Mouse (Mus musculus): ENCODE results near the gene Zbtb45.

The Zbtb45 gene

DNA sequence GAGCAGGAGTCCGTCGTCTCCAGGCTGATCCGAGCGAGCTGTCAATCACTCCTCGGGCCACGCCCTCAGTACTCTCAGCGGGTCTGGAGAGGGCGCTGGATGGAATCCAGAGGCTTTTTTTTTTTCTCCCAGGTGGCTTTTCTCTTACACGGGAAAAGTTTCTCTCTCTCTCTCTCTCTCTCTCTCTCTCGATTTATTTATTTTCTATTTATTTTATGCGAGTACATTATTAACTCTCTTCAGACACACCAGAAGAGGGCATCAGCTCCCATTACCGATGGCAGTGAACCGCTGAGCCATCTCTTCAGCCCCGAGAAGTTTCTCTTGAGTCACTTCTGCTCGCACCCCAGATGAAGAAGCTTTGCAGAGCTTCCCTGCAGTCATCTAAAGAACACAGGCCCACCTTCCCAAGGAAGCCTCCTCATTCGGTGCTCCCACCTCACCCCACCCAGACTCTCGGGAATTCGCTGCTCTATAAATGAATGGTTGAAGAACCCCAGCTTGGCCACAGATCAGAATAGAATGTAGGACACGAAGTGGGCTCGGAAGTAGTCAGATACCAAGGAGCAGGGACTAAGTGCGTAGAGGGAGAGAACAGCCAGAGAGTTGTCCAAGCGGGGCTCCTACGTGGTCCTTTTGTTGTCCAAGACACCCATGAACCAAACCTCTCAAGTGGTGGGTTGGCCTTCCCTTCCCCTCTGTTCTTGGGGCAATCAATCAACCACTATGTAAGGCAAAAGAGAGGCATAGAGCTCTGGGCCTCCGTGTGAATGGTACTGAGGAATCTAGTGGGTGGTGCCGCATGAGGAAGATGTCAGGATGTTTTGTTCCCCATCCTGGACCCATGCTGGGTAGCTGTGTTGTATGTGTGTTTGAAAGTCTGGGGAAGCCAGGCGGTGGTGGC, at the start of gene Zbtb45:
Gene Zbtb45 (minus strand): TSS at position 30 of the 904 bp plus-strand sequence.
- DNase-seq (ENCODE audit: low read depth, low spot score) = no peak

DNA sequence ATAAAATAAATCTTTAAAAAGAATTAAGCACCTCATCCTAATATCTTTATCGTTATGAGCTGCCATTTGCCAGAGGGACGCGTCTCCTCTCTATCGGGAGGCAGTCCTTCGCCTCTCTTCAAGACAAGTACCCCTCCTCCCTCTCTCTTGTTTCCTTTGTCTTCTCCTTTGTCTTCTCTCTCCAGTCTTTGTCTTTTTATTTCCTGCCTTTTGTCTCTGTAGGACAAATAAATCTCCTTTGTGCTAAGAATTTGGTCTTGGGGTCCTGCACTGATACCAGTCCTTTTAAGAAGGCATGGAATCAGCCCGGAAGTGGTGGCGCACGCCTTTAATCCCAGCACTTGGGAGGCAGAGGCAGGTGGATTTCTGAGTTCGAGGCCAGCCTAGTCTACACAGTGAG, 49.7 kb upstream of the Zbtb45 start:
- DNase-seq (ENCODE audit: low read depth, low spot score) = no peak

DNA sequence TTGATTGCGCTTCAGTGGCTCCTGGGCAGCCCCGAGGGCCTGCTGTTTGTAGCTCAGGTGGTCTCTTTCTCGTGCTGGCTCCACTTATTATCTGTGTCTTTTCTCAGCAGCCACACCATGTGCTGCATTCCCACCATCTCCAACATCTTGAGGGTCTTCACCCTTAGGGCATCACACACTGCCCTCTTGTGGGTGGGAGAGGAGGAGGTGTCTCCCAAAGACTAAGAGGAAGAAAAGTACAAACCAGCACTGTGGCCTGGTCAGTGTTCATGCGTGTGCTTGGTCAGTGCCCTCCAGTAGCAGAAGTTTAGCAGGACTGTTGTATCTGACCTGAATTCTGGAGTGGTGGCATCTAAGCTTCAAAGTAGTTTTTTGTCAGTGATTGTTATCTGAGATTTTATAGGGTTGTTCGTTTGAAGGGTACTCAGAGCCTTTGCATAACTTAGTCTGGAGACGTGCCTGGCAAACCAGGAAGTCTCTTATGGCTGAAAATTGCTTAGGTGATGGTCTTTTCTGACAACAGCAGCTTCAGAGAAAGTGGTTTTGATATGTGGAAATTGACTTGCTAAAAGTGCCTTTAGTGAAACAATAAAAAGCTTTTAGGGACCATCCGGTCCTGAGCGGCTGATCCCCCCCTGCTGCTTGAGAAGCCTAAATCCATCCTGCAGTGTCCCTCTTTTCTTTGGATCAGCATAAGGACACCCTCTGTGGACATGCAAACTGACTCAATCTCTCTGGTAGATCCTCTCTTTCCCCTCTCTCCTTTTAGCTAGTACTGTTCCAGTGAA, 47.3 kb upstream of the Zbtb45 start:
- no peak for DNase-seq (ENCODE audit: low read depth, low spot score)

DNA sequence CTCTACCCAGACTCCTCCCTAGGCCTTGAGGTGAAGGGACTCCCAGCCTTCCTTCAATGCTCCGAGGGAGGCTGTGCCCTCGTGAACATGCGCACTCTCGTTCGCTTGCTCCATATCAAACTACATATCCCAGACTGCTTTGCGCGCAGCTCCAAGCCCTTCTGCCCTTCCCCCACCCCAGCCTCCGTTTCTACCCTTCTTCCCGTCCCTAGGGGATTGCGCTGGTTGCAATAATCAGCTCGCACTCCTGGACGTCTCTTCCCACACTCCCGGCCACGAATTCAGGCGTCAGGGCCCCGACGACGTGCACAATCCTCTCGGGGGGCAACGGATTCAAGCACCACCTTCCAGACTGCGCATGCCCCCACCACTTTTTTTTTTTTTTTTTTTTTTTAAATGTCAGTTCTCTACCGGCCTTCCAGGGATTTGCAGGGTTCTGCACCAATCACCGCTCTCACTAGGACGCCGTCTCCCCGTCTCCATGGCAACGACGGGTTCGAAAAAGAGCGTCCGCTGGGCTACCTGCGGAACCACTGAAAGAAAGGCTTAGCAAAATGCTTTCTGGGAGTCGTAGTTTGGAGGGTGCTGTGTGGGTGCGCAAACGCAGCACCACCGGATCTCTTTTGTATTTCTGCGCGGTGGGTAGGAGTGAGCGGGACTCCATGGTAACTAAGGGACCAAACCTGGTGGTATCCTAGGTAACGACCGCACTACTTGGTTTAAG, 44.6 kb upstream of the Zbtb45 start, which contains the start of gene Mzf1:
Gene Mzf1 (minus strand): TSS at position 478 of the 724 bp plus-strand sequence.
- DNase-seq (ENCODE audit: low read depth, low spot score) = peak; percentile 98

DNA sequence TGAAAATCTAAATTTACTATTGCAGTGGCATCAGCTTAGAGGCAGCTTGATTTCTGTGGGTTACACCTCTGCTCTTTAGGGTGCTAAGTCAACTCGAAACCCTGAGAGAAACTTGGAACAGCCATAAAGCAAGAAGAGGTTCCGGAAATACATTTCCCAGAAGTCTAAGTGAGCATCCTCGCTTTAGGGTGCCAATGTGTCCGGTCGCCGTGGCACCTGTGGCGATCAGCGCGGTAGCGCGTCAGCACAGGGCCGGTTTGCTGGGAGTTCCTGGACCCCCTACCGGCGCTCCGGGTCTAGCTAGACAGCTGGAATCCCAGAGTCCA, 44.1 kb upstream of the Zbtb45 start:
- no peak for DNase-seq (ENCODE audit: low read depth, low spot score)

DNA sequence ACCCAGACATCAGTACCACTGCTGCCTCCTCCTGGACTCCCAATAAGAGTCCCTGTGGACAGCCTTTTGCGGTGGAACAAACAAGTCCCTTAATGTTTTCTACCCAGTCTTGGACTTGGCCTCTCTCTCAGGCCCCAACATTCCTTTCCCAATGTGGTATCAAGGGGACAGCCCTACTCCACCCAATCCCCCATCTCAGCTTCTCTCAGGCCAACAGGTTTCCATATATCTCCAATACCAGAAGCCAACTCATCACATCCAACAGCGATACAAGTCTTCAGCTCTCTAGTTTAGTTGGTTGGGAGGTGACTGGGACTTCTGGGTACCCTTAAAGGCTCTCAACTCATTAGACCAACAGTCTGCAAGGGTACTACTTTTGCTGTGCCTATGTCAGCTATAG, 43.7 kb upstream of the Zbtb45 start:
- no peak for DNase-seq (ENCODE audit: low read depth, low spot score)

DNA sequence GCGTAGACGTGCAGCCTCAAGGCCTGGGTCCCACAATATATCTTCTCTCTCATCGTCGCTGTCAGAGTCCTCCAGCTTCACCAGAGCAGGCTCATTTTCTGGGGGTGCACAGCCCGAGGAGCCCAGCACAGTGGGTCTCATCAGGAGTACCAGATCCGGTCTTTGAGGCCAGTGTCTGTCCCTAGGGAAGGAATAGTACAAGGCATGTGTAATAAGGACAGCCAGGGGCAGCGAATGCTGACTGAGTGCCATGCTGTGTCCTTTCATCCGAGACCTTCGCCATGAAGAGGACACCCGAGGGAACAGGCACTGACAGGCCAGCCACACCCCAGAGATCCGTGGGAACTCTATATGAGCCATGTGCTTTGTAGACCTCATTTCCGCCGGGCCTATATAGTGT, 43.2 kb upstream of the Zbtb45 start:
- DNase-seq (ENCODE audit: low read depth, low spot score) = no peak

DNA sequence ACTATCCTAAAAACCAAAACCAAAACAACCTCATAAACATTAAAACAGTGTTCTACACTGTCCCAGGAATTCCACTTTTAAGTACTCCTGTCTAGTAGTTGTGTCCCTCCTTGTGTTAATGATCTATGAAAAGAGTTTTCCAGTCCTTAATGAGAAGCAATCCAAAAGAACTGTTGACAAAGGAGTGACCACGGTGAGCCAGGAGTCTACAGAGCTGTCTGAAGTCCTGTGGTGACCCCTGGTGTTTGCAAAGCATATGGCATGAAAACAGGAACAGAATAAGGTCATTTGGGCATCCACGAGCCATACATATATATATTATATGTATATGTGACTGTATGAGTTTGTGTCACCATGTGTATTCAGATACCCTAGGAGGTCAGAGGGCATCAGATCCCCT, 36.2 kb upstream of the Zbtb45 start:
- DNase-seq (ENCODE audit: low read depth, low spot score) = no peak

DNA sequence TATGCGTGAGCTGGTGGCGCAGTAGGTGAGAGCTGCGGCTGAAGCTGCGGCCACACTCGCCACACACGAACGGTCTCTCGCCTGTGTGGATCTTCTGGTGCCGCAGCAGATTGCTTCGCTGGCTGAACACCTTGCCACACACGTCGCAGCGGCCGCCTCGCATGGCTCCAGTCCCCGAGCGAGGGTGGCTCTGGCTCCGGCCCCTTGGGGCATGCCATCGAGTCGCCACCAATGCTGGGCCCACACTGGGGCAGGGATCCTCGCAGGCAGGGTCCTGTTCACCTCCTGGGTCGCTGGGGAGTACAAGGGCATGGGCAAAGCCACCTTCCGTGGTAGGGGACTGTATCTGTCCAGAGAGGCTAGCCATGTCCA, 34.4 kb upstream of the Zbtb45 start:
- no peak for DNase-seq (ENCODE audit: low read depth, low spot score)

DNA sequence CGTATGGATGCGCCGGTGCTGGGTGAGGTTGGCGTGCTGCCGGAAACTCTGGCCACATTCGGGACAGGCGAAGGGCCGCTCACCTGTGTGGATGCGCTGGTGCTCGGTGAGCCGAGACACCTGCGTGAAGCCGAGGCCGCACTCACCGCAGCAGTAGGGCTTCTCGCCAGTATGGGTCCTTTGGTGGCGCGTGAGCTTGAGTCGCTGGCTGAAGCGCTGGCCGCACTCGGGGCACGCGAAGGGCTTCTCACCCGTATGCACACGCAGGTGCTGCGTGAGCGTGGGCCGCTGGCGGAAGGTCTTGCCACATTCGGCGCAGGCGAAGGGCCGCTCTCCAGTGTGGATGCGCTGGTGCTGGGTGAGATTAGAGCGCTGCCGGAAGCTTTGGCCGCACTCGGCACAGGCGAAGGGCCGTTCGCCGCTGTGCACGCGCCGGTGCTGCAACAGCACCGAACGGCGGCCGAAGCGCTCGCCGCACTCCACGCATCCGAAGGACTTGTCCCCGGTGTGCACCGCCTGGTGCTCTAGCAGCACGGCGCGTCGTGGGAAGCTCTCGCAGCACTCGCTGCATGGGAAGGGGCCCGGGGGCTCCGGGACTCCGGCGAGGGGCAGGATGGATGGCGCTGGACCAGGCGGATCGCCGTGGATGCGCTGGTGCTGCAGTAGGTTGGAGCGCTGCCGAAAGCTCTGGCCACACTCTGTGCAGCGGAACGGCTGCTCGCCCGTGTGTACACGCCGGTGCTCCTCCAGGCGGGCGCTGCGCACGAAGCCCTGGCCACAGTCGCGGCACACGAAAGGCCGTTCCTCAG, 33.8 kb upstream of the Zbtb45 start:
- DNase-seq (ENCODE audit: low read depth, low spot score) = no peak

DNA sequence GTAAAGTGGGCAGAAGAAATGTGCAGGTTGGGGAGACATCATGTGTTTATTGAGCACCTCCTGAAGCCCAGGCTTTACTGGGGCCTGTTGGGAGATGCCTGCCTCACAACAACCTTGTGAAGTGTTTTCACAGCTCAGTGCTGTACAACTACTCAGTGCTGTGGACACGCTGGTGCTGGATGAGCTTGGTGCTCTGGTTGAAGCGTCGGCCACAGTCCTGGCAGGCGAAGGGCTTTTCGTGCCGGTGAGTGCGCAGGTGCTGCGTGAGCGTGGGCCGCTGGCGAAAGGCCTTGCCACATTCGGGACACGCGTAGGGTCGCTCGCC, 33.2 kb upstream of the Zbtb45 start:
- DNase-seq (ENCODE audit: low read depth, low spot score) = no peak

DNA sequence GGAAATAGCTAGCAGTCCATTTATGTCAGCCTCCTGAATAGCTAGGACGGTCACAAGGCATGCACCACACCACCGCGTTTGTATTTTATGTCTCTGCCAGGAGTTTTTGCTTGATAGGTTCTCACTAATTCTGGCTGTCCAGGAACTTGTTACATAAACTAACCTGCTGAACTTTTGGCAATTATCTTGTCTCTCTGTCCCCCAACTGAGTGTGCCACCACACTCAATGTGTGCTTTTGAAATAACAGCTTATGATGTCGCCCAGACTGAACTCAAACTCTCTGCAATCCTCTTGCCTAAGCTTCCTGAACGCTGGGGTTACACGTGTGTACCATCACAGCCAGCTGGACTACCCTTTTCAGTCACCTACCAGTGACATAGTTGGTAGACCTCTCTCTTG, 32.7 kb upstream of the Zbtb45 start:
- DNase-seq (ENCODE audit: low read depth, low spot score) = no peak

DNA sequence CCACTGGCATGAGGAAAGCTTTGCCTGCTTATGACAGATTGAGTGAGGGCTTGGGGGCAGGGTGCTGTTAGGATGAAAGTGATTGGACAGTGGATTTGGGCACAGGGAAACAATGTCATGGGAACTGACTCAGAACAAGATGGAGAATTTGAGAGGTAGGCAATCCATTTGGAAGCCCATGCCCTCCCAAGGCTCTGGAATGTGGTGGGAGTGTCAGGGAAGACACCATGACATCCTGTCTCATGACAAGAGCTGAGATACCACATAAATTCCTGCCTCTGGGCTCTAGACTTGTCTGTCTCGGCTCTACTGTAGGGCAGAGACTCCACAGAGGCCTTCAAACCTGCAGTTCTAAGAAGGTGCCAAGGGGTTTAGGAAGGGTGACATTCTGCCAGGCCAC, 31.4 kb upstream of the Zbtb45 start:
- DNase-seq (ENCODE audit: low read depth, low spot score) = no peak

DNA sequence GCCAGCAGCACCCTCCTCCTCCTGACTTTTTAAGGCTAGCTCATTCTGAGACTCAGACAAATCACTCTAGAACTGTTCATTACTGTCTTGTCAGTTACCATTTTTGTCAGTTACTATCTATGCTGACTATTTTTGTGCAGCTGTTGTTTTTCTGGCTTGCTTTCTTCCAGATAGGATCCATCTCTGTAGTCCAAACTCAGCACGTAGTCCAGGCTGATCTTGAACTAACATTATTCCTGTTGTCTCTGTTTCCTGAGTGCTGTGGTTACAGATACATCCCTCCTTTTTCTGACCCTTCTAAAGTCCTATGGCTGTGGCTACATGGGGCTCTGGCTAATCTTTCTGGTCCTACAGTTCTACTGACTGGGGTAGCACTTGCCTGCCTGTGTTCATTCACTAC, 29.3 kb upstream of the Zbtb45 start:
- no peak for DNase-seq (ENCODE audit: low read depth, low spot score)

DNA sequence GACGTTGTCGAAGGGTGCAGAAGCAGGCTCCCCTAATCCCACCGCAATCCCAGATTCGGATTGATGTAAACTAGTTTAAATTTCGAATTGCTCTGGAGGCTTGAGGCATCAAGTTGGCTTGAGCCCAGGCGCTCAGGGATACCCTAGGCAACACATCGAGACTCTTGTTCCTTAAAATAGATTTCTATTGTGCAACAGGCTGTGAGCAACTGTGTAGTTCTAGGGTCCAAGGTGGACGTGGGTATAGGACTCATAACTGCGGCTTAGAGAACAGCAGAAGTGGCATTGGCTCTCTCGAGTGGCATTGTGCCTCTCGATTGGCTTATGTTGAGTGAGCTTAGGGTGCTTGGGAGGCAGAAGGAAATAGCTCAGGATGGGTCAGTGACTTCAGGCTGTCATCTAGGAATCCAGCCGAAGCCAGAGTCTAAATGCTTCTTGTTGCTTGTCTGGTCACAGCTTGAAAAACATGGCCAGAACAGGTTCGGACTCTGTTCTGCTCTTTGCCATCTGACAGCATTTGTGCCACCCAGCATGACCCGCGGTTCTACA, 28.9 kb upstream of the Zbtb45 start:
- no peak for DNase-seq (ENCODE audit: low read depth, low spot score)

DNA sequence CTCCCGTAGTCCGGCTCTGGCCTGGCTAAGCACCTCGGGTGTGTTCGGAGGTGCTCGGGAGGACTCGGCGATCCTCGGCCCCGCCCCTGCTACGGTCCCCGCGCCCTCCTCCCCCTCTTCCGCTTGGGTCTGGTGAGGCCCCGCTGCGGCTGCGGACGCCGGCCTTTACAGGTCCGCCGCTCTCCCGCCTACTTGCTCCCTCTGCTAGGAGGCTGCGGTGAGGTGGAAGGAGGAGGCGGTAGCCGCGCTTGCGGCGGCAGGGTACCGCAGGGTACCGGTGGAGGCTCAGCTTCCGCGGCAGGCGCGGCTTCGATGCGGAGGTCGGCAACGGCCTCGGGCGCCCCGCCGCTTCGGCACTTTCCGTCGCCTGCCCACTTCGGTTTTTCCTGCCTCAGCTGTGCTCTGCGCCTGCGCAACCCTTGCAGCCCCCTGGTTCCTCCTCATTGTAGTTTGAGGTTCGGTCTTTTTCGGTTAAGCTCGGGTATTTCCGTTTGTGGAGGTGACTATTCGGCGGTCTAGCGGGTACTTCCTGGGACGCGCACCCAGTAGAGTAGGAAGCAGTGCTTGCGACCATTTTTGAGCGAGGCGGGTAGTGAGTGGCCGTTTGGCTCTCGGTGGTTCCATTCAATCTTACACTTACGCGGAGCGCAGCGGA, 28.2 kb upstream of the Zbtb45 start, which contains the start of gene Ube2m:
Gene Ube2m (minus strand): TSS at position 375 of the 655 bp plus-strand sequence.
- DNase-seq (ENCODE audit: low read depth, low spot score) = peak; percentile 98

DNA sequence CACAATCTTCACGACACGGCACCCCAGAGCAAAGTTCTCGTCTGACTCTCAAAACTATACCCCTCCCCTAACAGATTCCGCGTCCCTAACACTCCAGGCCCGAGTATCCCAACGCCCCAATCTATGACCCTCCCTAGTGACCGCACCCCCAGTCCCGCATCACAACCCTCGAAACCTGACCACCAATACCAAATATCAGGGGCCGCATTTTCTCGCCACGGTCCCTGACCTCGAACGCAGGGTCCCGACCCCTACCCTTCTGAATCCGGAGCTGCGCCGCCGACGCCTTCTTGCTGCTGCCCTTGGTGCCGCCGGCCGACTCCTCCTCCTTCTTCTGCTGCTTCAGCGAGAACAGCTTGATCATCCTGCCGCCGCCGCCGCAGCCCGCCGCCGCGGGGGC, 27.5 kb upstream of the Zbtb45 start:
- no peak for DNase-seq (ENCODE audit: low read depth, low spot score)

DNA sequence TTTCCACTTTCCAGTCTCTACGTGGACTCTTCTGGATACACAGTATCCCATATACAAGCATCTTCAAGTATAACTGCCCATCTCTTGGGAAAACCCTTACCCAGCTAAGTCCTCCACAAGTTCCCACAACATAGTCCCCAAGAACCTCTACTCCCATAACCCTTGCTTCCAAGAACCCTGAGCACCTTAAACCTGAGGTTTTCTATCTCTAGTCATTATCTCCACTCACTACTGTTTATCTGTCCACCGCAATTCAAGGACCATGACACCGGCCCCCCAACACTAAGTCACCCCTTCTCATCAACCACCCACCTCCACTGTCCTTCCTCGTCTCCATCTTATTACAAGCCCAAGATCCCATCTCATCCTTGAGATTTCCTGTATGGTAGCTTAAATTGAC, 27.0 kb upstream of the Zbtb45 start:
- DNase-seq (ENCODE audit: low read depth, low spot score) = no peak

DNA sequence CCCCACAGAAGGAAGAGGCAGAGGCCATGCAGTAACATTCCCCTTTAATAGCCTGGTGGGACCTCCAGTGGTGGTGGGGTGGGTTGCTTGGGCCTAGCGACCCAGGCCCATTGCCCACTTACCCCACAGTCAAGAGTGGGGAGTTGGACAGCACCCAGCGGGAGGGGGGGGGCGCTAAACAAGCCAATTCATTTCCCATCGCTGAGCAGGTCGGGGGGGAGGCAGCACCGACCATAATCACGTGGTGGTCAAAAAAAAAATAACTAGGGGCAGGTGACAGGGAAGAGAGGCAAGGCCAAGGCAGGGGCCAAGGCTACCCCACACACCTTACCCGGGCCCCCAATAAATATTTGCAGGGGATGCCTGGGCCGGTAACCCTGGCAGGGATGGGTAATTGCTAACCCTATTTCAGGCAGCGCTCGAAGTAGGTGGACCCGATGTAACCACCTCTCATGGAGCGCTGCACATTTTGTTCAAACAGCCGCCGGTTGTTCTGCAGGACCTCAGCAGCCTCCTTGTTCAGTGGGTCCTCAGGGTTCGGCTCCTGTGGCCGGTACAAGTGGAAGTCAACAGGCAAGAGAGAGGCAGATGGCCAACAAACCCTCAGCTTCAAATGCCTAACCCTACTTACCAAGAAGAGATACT, 25.5 kb upstream of the Zbtb45 start:
- DNase-seq (ENCODE audit: low read depth, low spot score) = no peak
